Mouse (Mus musculus) lung, postnatal 0 days (tissue): ENCODE measurements around the gene Mcrip2.

ENCODE experiments used
- CTCF ChIP-seq: IDR thresholded peaks from 2 replicates; pipeline ENCODE4 v1.5.1; 2016; ENCODE audit warnings: antibody characterized with exemption, mild to moderate bottlenecking
- EP300 ChIP-seq: IDR thresholded peaks from 2 replicates; pipeline ENCODE4 v1.6.1; 2016; ENCODE audit warnings: antibody characterized with exemption, mild to moderate bottlenecking, control low read depth

- TF ChIP-seq CTCF (no peak), EP300 (peak; percentile 56)
Measured at GRCm38 (mm10) chr17:25913877-25914275, 45.3 kb upstream of the Mcrip2 start.
